Mouse (Mus musculus) MEL (cell line): ENCODE measurements around the gene Scarb2.
A peak's percentile ranks its signal among the peaks of the same experiment; 100 is the strongest.

Source experiments
- BHLHE40 ChIP-seq: IDR thresholded peaks from 2 replicates; pipeline ENCODE4 v1.6.1; 2012; ENCODE audit warnings: low read depth, mild to moderate bottlenecking, inconsistent platforms, low read length, improper control_type of control experiment, borderline replicate concordance
- CHD2 ChIP-seq: IDR thresholded peaks from 2 replicates; pipeline ENCODE4 v1.6.1; 2011; ENCODE audit warnings: low read length, improper control_type of control experiment
- CTCF ChIP-seq, 3 experiments: IDR thresholded peaks in 2 of 3; conservative IDR thresholded peaks in 1 of 3; 2 replicates each; pipeline ENCODE4 v1.5.1; 2011 to 2012; ENCODE audit warnings: low read length in 3 of 3, low read depth in 2 of 3, mild to moderate bottlenecking in 2 of 3, improper control_type of control experiment in 1 of 3, inconsistent platforms in 1 of 3, mixed read lengths in 1 of 3, moderate library complexity in 1 of 3; ENCODE audit not compliant: control insufficient read depth in 1 of 3, insufficient read depth in 1 of 3, poor library complexity in 1 of 3, severe bottlenecking in 1 of 3
- E2F4 ChIP-seq: IDR thresholded peaks from 2 replicates; pipeline ENCODE4 v1.6.1; 2011; ENCODE audit warnings: low read depth, low read length, improper control_type of control experiment, borderline replicate concordance

GRCm38 (mm10) chr5:92435025-92435584 is 71.5 kb downstream of the Scarb2 start, which contains the start of gene Nup54:
- TF ChIP-seq E2F4 (no peak), CTCF (IDR thresholded peaks at IDR 0.05 in 2 of 3, conservative IDR thresholded peaks at IDR 0.05 in 1 of 3; ENCODE audit: control insufficient read depth in 1 of 3, insufficient read depth in 1 of 3, low read depth in 2 of 3, low read length in 3 of 3, poor library complexity in 1 of 3, severe bottlenecking in 1 of 3) (0 out of 6 replicates have a peak, but pooled peaks of 1 of the 3 experiments have one; percentile 13), CHD2 (no peak), BHLHE40 (0 out of 2 replicates have a peak, but pooled peaks have one; percentile 27)
